Mouse (Mus musculus) myocyte (in vitro differentiated cells): ENCODE data around the gene Mrpl20.

Experiments
- CEBPB ChIP-seq: IDR thresholded peaks from 2 replicates; pipeline ENCODE4 v1.6.1; 2011; ENCODE audit warnings: mild to moderate bottlenecking, moderate library complexity; ENCODE audit not compliant: poor library complexity, insufficient read depth, severe bottlenecking
- E2F4 ChIP-seq: IDR thresholded peaks from one replicate; pipeline ENCODE4 v1.6.1; 2011; ENCODE audit warnings: mild to moderate bottlenecking, control low read depth, moderate library complexity; ENCODE audit not compliant: insufficient read depth
- MAX ChIP-seq: IDR thresholded peaks from one replicate; pipeline ENCODE4 v1.6.1; 2011; ENCODE audit warnings: low read depth, mild to moderate bottlenecking, control low read depth
- MYOD1 ChIP-seq, 3 experiments: IDR thresholded peaks; one replicate each; pipeline ENCODE4 v1.6.1; 2011; ENCODE audit warnings: control low read depth in 2 of 3, low read depth in 2 of 3, mild to moderate bottlenecking in 2 of 3, moderate library complexity in 1 of 3; ENCODE audit not compliant: insufficient read length in 2 of 3, control insufficient read depth in 1 of 3
- MYOG ChIP-seq, 3 experiments: IDR thresholded peaks; one replicate each; pipeline ENCODE4 v1.6.1; 2011; ENCODE audit warnings: control low read depth in 2 of 3, low read depth in 2 of 3, mild to moderate bottlenecking in 2 of 3; ENCODE audit not compliant: insufficient read length in 2 of 3, control insufficient read depth in 1 of 3, insufficient read depth in 1 of 3
- POLR2A ChIP-seq: IDR thresholded peaks from one replicate; pipeline ENCODE4 v1.6.1; 2011; ENCODE audit warnings: low read depth, mild to moderate bottlenecking, control low read depth, moderate library complexity; ENCODE audit not compliant: insufficient read length
- POLR2AphosphoS2 ChIP-seq: IDR thresholded peaks from one replicate; pipeline ENCODE4 v1.6.1; 2011; ENCODE audit warnings: low read depth, control low read depth; ENCODE audit not compliant: insufficient read length
- REST ChIP-seq: IDR thresholded peaks from one replicate; pipeline ENCODE4 v1.6.1; 2011; ENCODE audit warnings: mild to moderate bottlenecking, control low read depth, moderate library complexity; ENCODE audit not compliant: insufficient read depth, insufficient read length
- SRF ChIP-seq: IDR thresholded peaks from one replicate; pipeline ENCODE4 v1.6.1; 2011; ENCODE audit warnings: low read depth; ENCODE audit not compliant: control insufficient read depth, insufficient read length
- TCF12 ChIP-seq: IDR thresholded peaks from one replicate; pipeline ENCODE4 v1.6.1; 2011; ENCODE audit warnings: mild to moderate bottlenecking, control low read depth; ENCODE audit not compliant: poor library complexity, insufficient read depth, severe bottlenecking
- USF1 ChIP-seq: IDR thresholded peaks from one replicate; pipeline ENCODE4 v1.6.1; 2011; ENCODE audit warnings: low read depth, mild to moderate bottlenecking, control low read depth, moderate library complexity

DNA sequence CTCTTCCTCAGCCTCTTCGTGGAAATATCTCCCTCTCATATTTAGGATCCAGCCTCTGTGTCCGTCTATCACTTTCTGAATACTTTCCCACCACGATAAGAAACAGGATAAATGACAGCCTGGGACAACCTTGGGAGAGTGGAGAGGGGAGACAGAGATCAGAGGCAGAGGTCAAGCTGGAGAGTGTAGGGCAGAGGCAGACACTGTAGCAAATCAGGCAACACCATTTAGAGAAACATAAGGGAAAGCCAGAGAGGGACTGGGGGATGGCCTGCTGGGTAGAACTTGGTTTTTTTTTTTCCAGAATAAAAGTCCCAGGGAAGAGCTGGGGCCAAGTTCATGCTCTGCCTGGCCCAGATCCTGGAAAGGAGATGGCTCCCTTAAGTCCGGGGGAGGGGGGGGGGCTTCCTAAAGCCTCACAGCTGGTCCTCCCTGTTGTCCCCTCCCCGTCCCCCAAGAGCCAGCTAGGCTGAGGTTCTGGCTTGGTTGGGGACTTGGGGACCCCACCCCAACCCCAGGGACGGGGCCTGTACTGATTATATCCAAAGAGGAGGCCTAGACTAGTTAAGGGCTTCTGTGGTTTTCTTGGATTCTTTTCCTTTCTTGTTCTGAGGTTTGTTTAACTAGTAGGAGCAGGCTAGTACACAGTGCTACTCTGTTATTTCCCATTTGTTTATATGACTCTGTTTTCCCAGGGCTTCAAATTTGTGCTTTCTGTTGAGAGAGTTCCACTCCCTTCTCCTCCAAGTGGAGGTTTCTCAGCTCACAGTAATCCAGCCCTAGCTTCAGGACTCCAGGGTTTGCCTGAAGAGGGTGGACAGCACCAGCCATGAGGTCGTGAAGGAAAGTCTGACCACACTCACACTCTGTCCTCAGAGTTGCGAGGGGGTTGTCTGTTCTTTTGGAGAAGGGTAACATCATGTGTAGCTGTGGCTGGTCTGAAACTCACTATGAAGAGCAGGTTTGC lies 35.8 kb downstream of the Mrpl20 start:
- TF ChIP-seq MYOG (IDR thresholded peaks at IDR 0.05; ENCODE audit: control insufficient read depth in 1 of 3, insufficient read depth in 1 of 3, insufficient read length in 2 of 3, low read depth in 2 of 3) (no peak), POLR2AphosphoS2 (no peak), MYOD1 (IDR thresholded peaks at IDR 0.05; ENCODE audit: control insufficient read depth in 1 of 3, insufficient read length in 2 of 3, low read depth in 2 of 3) (no peak), POLR2A (no peak), USF1 (no peak), MAX (no peak), CEBPB (no peak), REST (no peak), TCF12 (no peak), SRF (no peak), E2F4 (no peak)
